Mouse (Mus musculus): ENCODE data around the gene Trpm1.
"Not testable (repeated sequence)": the region's sequence is repeated elsewhere in the genome, so short reads cannot be mapped to it uniquely, and the experiment has no call there.

The Trpm1 gene

DNA sequence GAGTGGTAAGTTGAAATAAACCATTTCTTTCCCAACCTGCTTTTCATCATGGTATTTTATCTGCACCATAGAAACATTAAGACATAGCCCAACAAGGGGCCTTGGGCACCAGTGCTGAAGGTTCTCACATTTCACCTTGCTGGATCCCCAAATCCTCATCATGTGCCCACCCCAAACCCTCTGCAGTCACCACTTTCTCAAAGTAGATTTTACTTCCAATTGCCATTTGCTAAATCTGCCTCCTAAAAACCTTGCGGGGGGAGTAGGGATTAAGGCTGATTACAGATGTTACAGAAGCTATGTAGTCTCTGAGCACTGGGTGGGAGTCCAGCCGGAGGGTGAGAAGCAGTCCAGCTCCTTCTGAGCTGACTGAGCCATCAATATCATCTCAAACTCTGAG, at the start of gene Trpm1:
Trpm1 (plus strand) TSS at position 301 of the 400 bp plus-strand sequence.
- no peak for DNase-seq

GRCm38 (mm10) chr7:64122131-64122715, 31.4 kb upstream of the Trpm1 start:
- no peak for DNase-seq

DNA sequence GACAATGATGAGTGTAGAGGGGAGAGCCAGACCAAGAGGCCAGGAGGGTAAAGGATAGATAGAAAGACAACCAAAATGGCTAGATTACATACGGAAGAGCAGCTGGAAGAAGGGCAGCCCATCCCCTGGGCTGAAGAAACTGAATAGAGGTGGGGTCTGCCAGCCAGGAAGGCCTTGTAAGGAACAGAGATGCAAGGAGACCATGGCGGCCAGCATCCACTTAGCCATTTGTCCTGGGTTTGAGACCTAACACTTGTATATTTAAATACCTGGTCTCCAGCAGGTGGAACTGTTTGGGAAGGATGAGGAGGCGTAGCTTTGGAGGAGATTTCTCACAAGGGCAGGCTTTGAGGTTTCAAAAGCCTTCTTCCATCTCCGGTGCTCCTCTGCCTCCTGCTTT, 29.9 kb upstream of the Trpm1 start:
- no peak for DNase-seq

DNA sequence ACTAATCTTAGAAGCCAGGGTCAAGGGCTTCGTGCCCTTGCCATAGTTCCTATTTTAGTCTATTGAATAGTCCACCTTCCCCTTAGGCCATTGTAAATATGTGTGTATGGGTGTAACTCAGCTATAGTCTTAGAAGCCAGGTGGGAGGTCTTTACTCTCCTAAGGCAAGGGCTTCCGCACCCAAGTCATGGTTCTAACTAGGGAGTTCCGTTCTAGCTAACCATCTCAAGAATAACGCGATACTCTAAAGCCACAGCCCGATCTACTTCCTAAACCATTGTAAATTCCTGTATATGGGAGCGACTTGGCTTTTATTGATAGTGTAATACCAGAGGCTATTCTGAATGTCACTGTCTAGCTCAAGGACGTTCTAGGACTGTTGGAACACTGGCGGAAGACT, 27.6 kb upstream of the Trpm1 start:
- not testable (repeated sequence) for DNase-seq

- DNase-seq = no peak
These were observed 13.8 kb upstream of the Trpm1 start for GRCm38 (mm10) chr7:64139866-64140265.

GRCm38 (mm10) chr7:64141301-64142032, 12.2 kb upstream of the Trpm1 start:
- DNase-seq = no peak

DNA sequence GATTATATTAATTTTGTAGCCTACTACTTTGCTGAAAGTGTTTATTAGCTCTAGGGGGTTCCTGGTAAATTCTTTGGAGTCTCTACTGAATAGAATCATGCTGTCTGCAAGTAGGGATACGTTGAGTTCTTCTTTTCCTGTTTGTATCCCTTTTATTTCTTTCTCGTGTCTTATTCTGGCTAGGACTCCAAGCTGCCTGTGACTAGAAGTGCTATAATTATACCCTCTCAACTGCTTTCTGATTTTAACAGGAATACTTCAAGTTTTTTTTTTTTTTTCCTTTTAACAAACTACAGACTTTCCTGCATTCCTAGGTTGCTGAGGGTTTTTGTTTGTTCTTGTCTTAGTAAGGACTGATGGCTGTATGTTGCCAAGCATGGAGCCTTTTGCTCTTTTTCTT, 4.3 kb upstream of the Trpm1 start:
- DNase-seq = no peak

GRCm38 (mm10) chr7:64149747-64150146, 3.9 kb upstream of the Trpm1 start:
- DNase-seq = no peak

- no peak for DNase-seq
These were observed 3.1 kb upstream of the Trpm1 start for GRCm38 (mm10) chr7:64150436-64151080.

DNA sequence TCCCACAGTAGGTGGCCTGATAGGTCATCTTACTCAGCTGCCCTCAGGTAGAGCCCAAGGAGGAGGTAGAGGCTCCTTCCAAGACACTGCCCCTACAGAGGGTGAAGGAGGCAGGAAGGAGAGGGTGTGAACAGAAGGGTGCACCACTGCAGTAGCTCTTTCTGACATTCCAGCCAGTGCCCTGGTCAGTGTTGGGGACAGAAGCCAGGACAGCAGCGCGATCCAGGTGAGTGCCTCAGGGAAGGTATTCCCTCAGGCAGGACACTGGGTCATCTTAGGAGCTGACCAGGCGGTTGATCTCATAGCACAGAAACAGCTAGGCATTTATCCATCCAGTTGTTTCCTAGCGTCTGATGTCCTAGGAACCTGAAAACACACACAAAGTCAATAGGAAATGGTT, 1.6 kb downstream of the Trpm1 start:
- DNase-seq = no peak

DNA sequence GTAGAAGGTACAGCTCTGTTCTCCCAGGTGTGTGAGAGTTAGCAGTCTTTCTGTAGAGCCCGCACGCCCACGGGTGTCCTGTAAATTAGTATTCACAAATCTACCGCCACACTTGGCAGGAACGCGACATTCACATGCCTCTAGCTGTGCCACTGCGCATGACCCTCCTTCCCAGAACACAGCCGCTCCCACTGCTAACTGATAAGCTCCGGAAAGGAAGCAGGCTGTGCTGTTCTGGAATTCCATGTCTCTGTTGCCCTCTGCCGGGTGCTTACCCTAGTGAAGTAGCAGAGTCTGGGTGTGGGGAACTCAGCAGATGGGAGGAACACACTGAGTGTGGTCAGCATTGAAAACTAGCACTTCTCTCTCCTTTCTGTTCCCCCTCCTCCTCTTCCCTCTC, 2.1 kb downstream of the Trpm1 start:
- DNase-seq = peak; percentile 85 to 87

GRCm38 (mm10) chr7:64156271-64156911, 2.8 kb downstream of the Trpm1 start:
- peak; percentile 70 to 72 for DNase-seq

- DNase-seq = no peak
These were observed 3.5 kb downstream of the Trpm1 start for GRCm38 (mm10) chr7:64156918-64157690.

DNA sequence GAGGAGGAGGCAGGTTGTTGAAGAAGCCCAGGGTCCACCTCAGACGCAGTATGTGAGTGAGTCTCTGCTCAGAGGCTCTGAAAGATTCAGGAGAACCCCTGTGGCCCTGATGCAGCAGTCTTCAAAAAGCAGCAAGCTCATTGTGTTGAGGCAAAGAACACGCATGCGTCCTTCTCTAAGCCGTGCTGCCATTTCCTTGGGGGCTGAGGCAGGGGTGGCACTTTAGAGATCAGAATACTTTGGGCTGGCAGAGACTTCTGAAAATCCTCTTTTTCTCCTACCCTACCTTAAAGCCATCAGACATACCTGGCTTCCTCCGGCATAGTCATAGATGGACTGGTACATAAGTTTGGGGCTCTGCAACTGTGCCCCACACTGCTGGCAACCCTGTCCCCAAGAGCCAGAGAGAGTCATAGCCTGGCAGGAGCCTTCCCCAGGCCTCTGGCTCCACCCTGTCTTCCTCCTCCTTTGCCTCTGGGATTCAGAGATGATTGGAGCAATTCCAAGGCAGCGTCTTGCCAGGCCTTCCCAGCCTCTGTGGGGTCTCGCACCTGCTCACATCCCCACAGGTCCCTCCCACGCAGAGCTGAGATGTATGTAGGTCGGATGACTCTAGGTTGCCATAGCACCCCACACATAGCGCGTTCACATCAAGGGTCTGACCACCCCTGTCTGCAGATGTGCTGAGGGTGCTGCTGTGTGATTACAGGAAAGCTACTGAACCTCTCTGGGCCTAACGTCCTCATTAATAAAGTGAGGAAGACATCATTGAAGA, 4.8 kb downstream of the Trpm1 start:
- no peak for DNase-seq

DNA sequence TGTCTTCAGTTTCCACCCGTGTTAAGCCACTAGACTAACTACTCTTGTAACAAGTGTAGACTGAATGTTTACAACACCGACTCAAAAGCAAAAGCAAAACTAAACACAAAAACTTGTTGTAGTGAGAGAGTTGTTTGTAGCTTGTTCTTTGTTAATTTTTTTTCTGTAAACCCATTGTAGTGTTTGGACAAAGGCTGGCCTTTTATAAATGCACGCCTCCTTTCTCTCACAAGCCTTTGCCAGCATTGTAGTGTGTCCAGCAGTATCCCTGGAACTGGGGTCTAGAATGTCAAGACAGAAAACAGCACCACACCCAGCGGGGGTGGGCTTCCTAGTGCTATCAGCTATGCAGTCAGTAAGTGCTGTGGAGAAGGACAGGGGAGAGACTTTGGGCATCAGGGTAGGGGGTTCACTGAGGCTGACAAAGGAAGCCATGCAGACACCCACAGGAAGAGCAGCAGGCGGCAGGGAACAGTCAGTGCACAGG, 5.5 kb downstream of the Trpm1 start:
- no peak for DNase-seq

DNA sequence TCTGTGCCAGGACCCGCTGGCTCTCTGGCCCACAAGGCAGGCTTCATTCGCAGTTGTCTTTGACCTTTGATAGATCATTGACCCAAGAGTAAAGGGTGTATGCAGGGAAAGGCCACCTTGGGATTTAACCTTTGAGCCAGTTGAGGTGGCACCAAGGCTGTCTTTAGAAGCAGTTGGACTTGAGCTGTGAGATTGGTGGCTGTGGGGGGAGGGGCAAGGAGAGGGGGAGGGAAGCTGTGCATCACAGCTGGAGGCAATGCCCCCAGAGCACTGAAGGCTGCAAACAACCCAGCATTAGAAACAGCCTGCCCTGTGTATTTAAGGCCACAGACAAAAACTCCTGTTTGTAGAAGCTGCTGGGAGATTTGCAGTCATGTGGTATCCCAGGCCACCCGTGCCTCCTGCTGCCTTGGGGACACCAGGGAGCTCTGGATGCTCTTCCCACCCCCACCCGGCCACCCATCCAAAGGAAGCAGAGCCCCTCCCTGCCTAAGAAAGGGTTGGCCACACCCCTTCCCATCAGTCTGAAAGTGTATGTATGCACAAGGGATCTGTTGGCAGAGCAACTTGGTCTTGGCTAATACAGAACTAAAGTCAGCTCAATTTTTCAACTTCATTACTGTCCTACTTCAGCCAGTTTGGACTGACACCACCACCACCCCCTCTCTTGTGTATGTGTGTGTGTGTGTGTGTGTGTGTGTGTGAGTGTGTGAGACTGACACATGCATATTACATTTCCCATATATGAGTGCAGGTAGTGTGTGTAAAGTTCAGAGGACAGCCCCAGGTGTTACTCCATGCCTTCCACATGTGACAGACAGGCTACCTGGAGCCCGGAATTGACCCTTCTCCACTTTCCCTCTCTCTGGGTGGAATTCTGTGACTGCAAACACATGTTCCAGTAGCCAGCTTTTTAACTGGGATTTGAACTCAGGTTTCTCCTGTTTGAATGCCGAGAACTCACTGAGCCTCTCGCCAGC, 6.3 kb downstream of the Trpm1 start:
- DNase-seq = peak in 1 of 2 experiments; percentile 19

GRCm38 (mm10) chr7:64160737-64161470, 7.3 kb downstream of the Trpm1 start:
- no peak for DNase-seq

DNA sequence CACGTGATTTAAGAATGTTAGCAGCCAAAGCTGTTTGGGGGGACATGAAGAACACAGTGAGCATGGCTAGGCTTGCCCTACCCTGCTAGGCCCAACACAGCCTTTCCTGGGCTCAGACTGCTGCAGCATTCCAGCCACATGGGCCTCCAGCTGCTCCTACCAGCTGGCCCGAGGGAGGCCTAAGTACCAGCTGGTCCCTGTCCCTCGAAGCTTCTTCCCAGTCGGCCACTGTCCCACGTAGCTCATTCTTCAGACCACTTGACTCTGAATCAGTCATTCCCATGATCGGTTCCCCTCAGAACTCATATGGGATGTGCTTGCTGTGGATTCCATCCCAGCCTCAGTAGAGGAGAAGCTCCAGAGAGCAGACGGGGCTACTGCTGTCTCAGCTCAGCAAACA, 8.4 kb downstream of the Trpm1 start:
- DNase-seq = no peak

DNA sequence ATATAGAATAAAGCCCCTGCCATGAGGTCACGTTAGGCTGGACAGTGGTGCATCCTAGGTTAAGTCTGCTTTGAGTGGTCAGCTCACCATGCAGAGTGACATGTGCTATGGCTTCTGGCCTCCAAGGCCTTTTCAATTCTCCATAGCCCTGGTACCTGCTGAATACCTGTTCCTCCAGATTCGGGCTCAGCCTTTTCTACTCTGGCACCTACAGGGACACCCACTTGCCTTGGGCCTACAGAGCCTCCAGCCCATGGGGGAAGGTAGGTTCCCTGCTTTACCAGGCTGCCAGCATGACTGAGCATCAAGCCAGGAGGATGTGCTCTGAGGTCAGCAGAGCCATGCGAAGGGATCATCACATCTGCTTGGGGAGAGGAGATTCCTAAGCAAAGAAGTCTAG, 9.5 kb downstream of the Trpm1 start:
- DNase-seq = no peak

GRCm38 (mm10) chr7:64163890-64164289, 10.3 kb downstream of the Trpm1 start:
- no peak for DNase-seq
